Mouse (Mus musculus) olfactory bulb, adult 2 months (tissue): ENCODE measurements around the gene Kcnk4. TPM values are rescaled to one million over a fixed set of nuclear protein-coding genes. Genes with fewer than 3 reads are reported as not detected.

ENCODE experiments used
- H3K27ac ChIP-seq: fragments of 200-500 bp; 2 replicates; pipeline ENCODE4 v1.5.1; 2012; ENCODE audit warnings: low read depth, low read length; ENCODE audit not compliant: insufficient read depth
- H3K4me1 ChIP-seq: fragments of 200-500 bp; 2 replicates; pipeline ENCODE4 v1.6.1; 2012; ENCODE audit warnings: low read length; ENCODE audit not compliant: control insufficient read depth, insufficient read depth
- H3K4me3 ChIP-seq: fragments of 200-500 bp; 2 replicates; pipeline ENCODE4 v1.5.1; 2012; ENCODE audit warnings: mild to moderate bottlenecking, low read depth, low read length, moderate library complexity; ENCODE audit not compliant: insufficient read depth
- CTCF ChIP-seq: fragments of 200-500 bp; IDR thresholded peaks from 2 replicates; pipeline ENCODE4 v1.5.1; 2012; ENCODE audit warnings: low read depth, mild to moderate bottlenecking, low read length, moderate library complexity; ENCODE audit not compliant: insufficient read depth
- POLR2A ChIP-seq: fragments of 200-500 bp; IDR thresholded peaks from 2 replicates; pipeline ENCODE4 v1.6.1; 2012; ENCODE audit warnings: mild to moderate bottlenecking, low read depth, low read length, moderate library complexity; ENCODE audit not compliant: insufficient read depth
- WGBS: fragments of 180-500 bp; shearing (Covaris S2); methylation state at CpG from one replicate; pipeline ENCODE4 v1.1.7; 2018; 5-methylcytosine and 5-hydroxymethylcytosine counted together
- polyA plus RNA-seq: library from polyadenylated mRNA; stranded (reverse); fragments of >200 nt; gene quantifications from 2 replicates; pipeline ENCODE4 v1.2.4, GENCODE M21; 2012; ENCODE audit warnings: low replicate concordance; ENCODE audit not compliant: missing spikeins, insufficient read depth, insufficient read length

Kcnk4 gene
- polyA plus RNA-seq, 1 experiment: not detected

DNA sequence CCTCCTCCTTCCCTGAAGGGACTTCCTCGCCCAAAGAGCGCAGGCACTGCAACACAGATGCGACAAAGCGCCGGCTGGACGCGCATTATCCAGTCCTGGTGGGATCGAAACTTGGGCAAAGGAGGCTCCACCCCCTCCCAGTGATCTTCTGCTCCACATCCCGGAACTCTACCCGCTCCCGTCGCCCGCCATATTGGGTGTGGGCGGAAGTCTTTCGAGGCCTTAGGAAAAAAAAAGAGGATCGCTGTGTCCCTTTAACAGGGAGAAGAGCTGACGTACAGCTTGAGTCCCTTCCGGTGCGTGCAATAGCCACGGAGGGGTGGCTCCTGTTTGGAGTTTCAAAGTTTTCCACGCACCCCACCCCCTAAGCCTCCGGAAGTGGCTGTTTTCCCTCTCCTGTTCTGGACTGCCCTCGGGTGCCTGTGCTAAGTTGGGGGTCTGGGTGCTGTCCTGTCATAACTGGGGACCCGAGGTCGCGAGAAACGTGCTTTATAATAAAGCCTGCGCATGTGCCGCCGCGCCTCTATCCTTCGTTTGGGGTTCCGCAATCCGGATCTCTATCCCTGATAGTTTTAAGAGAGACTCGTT, 17.2 kb upstream of the Kcnk4 start:
- Histone ChIP-seq H3K4me1 (peaks cover 10% of the 10 kb centered on the region), H3K27ac (peak overlapping the region; percentile 91), H3K4me3 (peak overlapping the region; percentile 62)
- under 1% methylated on average over 35 of the region's 35 CpGs for WGBS
- TF ChIP-seq POLR2A (peak; percentile 33; the same call in 1 of the 2 replicates), CTCF (no peak)

DNA sequence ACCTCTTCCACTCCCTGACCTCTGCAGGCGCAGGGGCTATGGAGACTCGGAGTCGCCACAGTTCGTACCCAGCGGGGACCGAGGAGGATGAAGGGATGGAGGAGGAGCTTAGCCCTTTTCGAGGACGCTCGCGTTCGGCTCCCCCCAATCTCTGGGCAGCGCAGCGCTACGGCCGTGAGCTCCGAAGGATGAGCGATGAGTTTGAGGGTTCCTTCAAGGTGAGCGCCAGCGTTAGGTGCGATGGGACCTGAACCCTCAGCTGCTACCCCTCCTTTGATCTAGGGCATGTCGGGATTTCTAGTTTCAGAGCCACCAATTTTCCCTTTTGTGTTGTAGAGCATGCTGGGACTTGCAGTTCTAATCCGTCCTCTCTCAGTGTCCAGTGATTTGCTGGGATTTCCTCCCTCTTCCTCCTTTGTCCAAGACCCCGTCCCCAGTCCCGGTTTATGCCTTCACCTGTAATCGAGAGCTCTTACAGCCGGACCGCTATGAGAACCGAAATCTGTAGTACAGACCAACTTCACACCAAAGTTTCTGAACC, 16.4 kb upstream of the Kcnk4 start:
- peak overlapping the region; percentile 91 for H3K27ac ChIP-seq
- H3K4me1 ChIP-seq: peaks cover 10% of the 10 kb centered on the region
- WGBS: 0% methylated on average over 28 of the region's 28 CpGs
- TF ChIP-seq CTCF: no peak
- no peak; the same call in 1 of the 2 replicates for TF ChIP-seq POLR2A
- peak overlapping the region; percentile 62 for H3K4me3 ChIP-seq

DNA sequence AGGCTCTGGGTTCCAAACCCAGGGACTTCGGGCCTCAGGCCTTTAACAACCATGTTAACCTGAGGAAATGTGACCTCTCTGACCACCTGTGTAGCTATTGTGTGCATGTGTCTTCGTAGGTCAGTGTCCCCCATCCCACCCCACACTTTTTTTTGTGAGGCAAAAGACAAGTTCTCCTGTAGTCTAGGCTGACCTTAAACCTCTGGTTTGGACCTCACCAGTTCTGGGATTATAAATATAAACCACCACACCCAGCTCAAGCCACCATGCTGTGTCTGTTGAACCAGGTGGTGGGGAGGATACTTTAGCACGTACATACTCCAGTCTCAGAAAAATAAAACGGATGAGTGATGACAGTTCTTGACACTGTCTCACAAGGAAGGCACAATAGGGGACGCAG, 15.6 kb upstream of the Kcnk4 start:
- peaks cover 10% of the 10 kb centered on the region for H3K4me1 ChIP-seq
- TF ChIP-seq POLR2A: no peak
- no peak for TF ChIP-seq CTCF
- WGBS: 54% methylated on average over 5 of the region's 5 CpGs
- H3K4me3 ChIP-seq: no peak overlapping the region
- H3K27ac ChIP-seq: no peak overlapping the region

GRCm38 (mm10) chr19:6949532-6949931, 15.2 kb upstream of the Kcnk4 start:
- Histone ChIP-seq H3K27ac (no peak overlapping the region), H3K4me3 (no peak overlapping the region), H3K4me1 (peaks cover 10% of the 10 kb centered on the region)
- TF ChIP-seq CTCF: no peak
- 90% methylated on average over 5 of the region's 5 CpGs for WGBS

DNA sequence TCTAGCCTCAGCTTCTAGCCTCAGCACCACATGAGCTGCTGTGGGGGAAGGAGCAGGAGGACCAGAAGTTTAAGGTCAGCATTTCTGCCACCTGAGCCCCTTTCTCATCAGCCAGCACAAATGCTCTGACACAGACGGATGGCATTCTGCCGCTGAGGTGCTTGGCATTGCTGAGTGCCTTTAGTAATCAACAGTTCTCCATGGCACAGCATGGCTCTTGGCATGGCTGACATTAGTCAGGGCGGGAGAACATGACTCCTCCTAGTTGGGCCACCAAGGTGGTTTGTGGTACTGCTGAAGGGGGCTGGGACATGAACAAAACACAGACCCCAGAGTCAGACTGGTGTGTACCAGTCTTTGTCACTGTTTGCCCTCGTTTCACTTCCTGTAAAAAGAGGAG, 13.9 kb upstream of the Kcnk4 start:
- TF ChIP-seq CTCF (no peak), POLR2A (no peak)
- Histone ChIP-seq H3K4me3 (no peak overlapping the region), H3K4me1 (peaks cover 10% of the 10 kb centered on the region), H3K27ac (no peak overlapping the region)
- 69% methylated on average over 4 of the region's 4 CpGs for WGBS

DNA sequence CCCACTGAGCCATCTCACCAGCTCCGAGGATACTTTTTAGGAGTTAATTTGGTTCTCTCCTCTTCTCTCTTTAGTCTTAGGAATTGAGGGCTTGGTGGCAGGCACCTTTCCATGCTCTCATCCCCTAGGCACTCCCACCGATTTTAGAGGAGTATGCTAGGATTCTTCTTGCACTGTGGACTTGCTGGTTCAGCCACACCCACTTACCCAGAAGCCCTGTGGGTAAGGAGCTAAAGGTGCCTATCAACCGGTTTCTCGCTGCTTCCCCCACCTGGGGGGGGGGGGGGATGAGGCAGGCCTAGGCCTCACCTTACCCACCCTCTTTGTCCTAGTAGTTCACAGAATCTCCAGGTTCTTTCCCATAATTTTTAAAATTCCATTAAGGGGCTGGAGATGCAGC, 13.4 kb upstream of the Kcnk4 start:
- no peak overlapping the region for H3K27ac ChIP-seq
- WGBS: 70% methylated on average over 4 of the region's 4 CpGs
- peaks cover 10% of the 10 kb centered on the region for H3K4me1 ChIP-seq
- no peak overlapping the region for H3K4me3 ChIP-seq
- TF ChIP-seq POLR2A (no peak), CTCF (no peak)

- no peak overlapping the region for H3K4me3 ChIP-seq
- TF ChIP-seq CTCF (no peak), POLR2A (no peak)
- 91% methylated on average over 6 of the region's 6 CpGs for WGBS
- no peak overlapping the region for H3K27ac ChIP-seq
- H3K4me1 ChIP-seq: peaks cover 23% of the 10 kb centered on the region
Observed at GRCm38 (mm10) chr19:6943709-6944108, 9.4 kb upstream of the Kcnk4 start.

- peak overlapping the region; percentile 87 for H3K4me3 ChIP-seq
- TF ChIP-seq CTCF (no peak), POLR2A (no peak)
- WGBS: 21% methylated on average over 5 of the region's 5 CpGs
- H3K27ac ChIP-seq: peak overlapping the region; percentile 29; the same call in 1 of the 2 replicates
- H3K4me1 ChIP-seq: peaks cover 27% of the 10 kb centered on the region
Observed at GRCm38 (mm10) chr19:6942764-6943163, 8.4 kb upstream of the Kcnk4 start.

DNA sequence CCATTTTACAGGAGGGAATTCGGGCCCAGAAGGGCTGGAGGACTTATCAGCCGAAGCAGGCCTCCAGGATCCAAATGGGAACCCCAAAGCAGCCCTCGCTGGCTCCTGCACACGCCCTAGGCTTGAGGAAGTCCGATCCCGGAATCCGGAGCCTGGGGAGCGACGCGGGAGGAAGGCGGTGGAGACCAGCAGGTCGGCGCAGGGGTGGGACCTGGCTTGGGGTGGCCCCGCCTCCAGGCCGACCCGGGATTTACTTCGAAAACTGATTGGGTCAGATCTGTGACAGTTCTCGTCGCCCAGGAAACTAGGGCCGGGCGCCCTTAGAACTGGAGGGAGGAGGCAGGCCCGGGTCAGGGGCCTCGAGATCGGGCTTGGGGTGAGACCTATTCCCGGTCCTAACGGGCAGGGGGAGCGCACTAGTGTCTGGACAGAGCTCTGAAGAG, 8.0 kb upstream of the Kcnk4 start, which contains the start of gene Gpr137:
Gene Gpr137 (minus strand): TSS at position 232 of the 443 bp plus-strand sequence.
- TF ChIP-seq CTCF: no peak
- peak; percentile 58 for TF ChIP-seq POLR2A
- H3K4me1 ChIP-seq: peaks cover 28% of the 10 kb centered on the region
- WGBS: under 1% methylated on average over 27 of the region's 27 CpGs

More for the DNA sequence above, 8.0 kb upstream of the Kcnk4 start, which contains the start of gene Gpr137:
- H3K27ac ChIP-seq: peak within 1 kb of the TSS; percentile 63
- H3K4me3 ChIP-seq: peak within 1 kb of the TSS; percentile 87
